Mouse (Mus musculus) CH12.LX (cell line): ENCODE data around the gene Sphk2. TPM values are rescaled to one million over a fixed set of nuclear protein-coding genes. Genes with fewer than 3 reads are reported as not detected.

Experiments used
- DNase-seq: peaks from one replicate; pipeline ENCODE4 v3.0.0-alpha.2; 2013; ENCODE audit errors: extremely low read depth
- H3K27ac ChIP-seq: 2 replicates; pipeline ENCODE4 v1.5.1; 2012; ENCODE audit warnings: low read depth, mild to moderate bottlenecking, control low read depth, moderate library complexity; ENCODE audit not compliant: insufficient read depth
- H3K27me3 ChIP-seq: replicated peaks from 2 replicates; pipeline ENCODE3; 2012; ENCODE audit warnings: inconsistent platforms
- H3K36me3 ChIP-seq, 2 experiments: replicated peaks in 1 of 2; 2 replicates each; pipeline versions ENCODE3 to v1.6.1; 2012; ENCODE audit warnings: inconsistent platforms in 1 of 2, low read length in 1 of 2, mild to moderate bottlenecking in 1 of 2, mixed read lengths in 1 of 2, moderate library complexity in 1 of 2; ENCODE audit not compliant: control insufficient read depth in 1 of 2, insufficient read depth in 1 of 2
- H3K4me1 ChIP-seq, 2 experiments: 2 replicates each; pipeline ENCODE4 v1.6.1; 2012; ENCODE audit warnings: inconsistent platforms in 1 of 2, moderate library complexity in 1 of 2; ENCODE audit not compliant: insufficient read depth in 2 of 2, control insufficient read depth in 1 of 2
- H3K4me2 ChIP-seq: 2 replicates; pipeline ENCODE4 v1.6.1; 2012; ENCODE audit warnings: low read depth, mild to moderate bottlenecking, control low read depth; ENCODE audit not compliant: poor library complexity, insufficient read depth, severe bottlenecking
- H3K4me3 ChIP-seq, 3 experiments: fragments of 150-350 bp in 1 of 3; sonication (generic) in 1 of 3; replicated peaks in 1 of 3; 2 replicates each; pipeline versions ENCODE3 to v1.5.1; 2011 to 2012; ENCODE audit warnings: low read depth in 2 of 3, low read length in 2 of 3, mild to moderate bottlenecking in 2 of 3, moderate library complexity in 2 of 3, control low read depth in 1 of 3, improper control_type of control experiment in 1 of 3, inconsistent platforms in 1 of 3, mixed read lengths in 1 of 3; ENCODE audit not compliant: poor library complexity in 1 of 3
- H3K79me2 ChIP-seq: replicated peaks from 2 replicates; pipeline ENCODE4 v1.6.1; 2012; ENCODE audit warnings: mild to moderate bottlenecking, moderate library complexity; ENCODE audit not compliant: control insufficient read depth, poor library complexity, insufficient read depth, severe bottlenecking; ENCODE audit errors: extremely low read depth
- H3K9ac ChIP-seq: 2 replicates; pipeline ENCODE4 v1.6.1; 2012; ENCODE audit warnings: low read depth, mild to moderate bottlenecking, control low read depth, moderate library complexity; ENCODE audit not compliant: insufficient read depth
- H3K9me3 ChIP-seq: replicated peaks from 2 replicates; pipeline ENCODE3; 2012; ENCODE audit warnings: low read length, inconsistent platforms, mixed read lengths
- BHLHE40 ChIP-seq: IDR thresholded peaks from 2 replicates; pipeline ENCODE4 v1.6.1; 2011; ENCODE audit warnings: mild to moderate bottlenecking, low read depth, low read length, improper control_type of control experiment
- CHD1 ChIP-seq: IDR thresholded peaks from 2 replicates; pipeline ENCODE4 v1.6.1; 2012; ENCODE audit warnings: low read depth, low read length, improper control_type of control experiment, inconsistent platforms
- CHD2 ChIP-seq: IDR thresholded peaks from 2 replicates; pipeline ENCODE4 v1.6.1; 2011; ENCODE audit warnings: low read length, improper control_type of control experiment
- CTCF ChIP-seq, 2 experiments: IDR thresholded peaks in 1 of 2; conservative IDR thresholded peaks in 1 of 2; 2 replicates each; pipeline ENCODE4 v1.5.1; 2011 to 2012; ENCODE audit warnings: low read depth in 2 of 2, low read length in 2 of 2, improper control_type of control experiment in 1 of 2, inconsistent platforms in 1 of 2, mild to moderate bottlenecking in 1 of 2, moderate library complexity in 1 of 2
- E2F4 ChIP-seq: IDR thresholded peaks from 2 replicates; pipeline ENCODE4 v1.6.1; 2011; ENCODE audit warnings: low read depth, low read length, improper control_type of control experiment; ENCODE audit not compliant: insufficient replicate concordance
- GABPA ChIP-seq: IDR thresholded peaks from 2 replicates; pipeline ENCODE4 v1.6.1; 2012; ENCODE audit warnings: low read depth, low read length, improper control_type of control experiment, inconsistent platforms; ENCODE audit not compliant: insufficient replicate concordance
- HCFC1 ChIP-seq: IDR thresholded peaks from 2 replicates; pipeline ENCODE4 v1.6.1; 2012; ENCODE audit warnings: low read depth, mild to moderate bottlenecking, inconsistent platforms, low read length, improper control_type of control experiment
- JUN ChIP-seq: IDR thresholded peaks from 2 replicates; pipeline ENCODE4 v1.6.1; 2011; ENCODE audit warnings: low read depth, mild to moderate bottlenecking, low read length, improper control_type of control experiment, moderate library complexity; ENCODE audit not compliant: insufficient read depth
- MAZ ChIP-seq: IDR thresholded peaks from 2 replicates; pipeline ENCODE4 v1.6.1; 2012; ENCODE audit warnings: low read depth, mild to moderate bottlenecking, inconsistent platforms, low read length, improper control_type of control experiment, moderate library complexity
- MEF2A ChIP-seq: IDR thresholded peaks from 2 replicates; pipeline ENCODE4 v1.6.1; 2014; ENCODE audit warnings: low read depth, mild to moderate bottlenecking, inconsistent platforms, low read length, improper control_type of control experiment, borderline replicate concordance
- MXI1 ChIP-seq: IDR thresholded peaks from 2 replicates; pipeline ENCODE4 v1.6.1; 2011; ENCODE audit warnings: mild to moderate bottlenecking, low read depth, low read length, improper control_type of control experiment
- MYC ChIP-seq: IDR thresholded peaks from 2 replicates; pipeline ENCODE4 v1.6.1; 2011; ENCODE audit warnings: low read depth, mild to moderate bottlenecking, improper control_type of control experiment, low read length
- NELFE ChIP-seq: IDR thresholded peaks from 2 replicates; pipeline ENCODE4 v1.6.1; 2011; ENCODE audit warnings: low read depth, low read length, improper control_type of control experiment
- POLR2AphosphoS2 ChIP-seq: IDR thresholded peaks from 2 replicates; pipeline ENCODE4 v1.6.1; 2011; ENCODE audit warnings: low read depth, low read length, improper control_type of control experiment
- RAD21 ChIP-seq: IDR thresholded peaks from 2 replicates; pipeline ENCODE4 v1.6.1; 2011; ENCODE audit warnings: low read depth, mild to moderate bottlenecking, low read length, improper control_type of control experiment, moderate library complexity
- RCOR1 ChIP-seq: conservative IDR thresholded peaks from 2 replicates; pipeline ENCODE4 v1.6.1; 2012; ENCODE audit warnings: low read depth, mild to moderate bottlenecking, inconsistent platforms, low read length, improper control_type of control experiment
- TCF12 ChIP-seq: IDR thresholded peaks from 2 replicates; pipeline ENCODE4 v1.6.1; 2014; ENCODE audit warnings: low read depth, mild to moderate bottlenecking, inconsistent platforms, low read length, improper control_type of control experiment
- USF1 ChIP-seq: IDR thresholded peaks from 2 replicates; pipeline ENCODE4 v1.6.1; 2014; ENCODE audit warnings: low read depth, mild to moderate bottlenecking, inconsistent platforms, low read length, improper control_type of control experiment
- ZC3H11A ChIP-seq: IDR thresholded peaks from 2 replicates; pipeline ENCODE4 v1.6.1; 2012; ENCODE audit warnings: low read depth, mild to moderate bottlenecking, inconsistent platforms, low read length, improper control_type of control experiment
- ZMIZ1 ChIP-seq: IDR thresholded peaks from 2 replicates; pipeline ENCODE4 v1.6.1; 2012; ENCODE audit warnings: low read depth, mild to moderate bottlenecking, inconsistent platforms, low read length, improper control_type of control experiment
- dilution Hi-C: fragments of 300-500 bp; cut with MboI; formaldehyde crosslinking; loops from 2 replicates; pipeline ENCODE4 v1.14.3; 2020; ENCODE audit warnings: low sequenced_read_pairs; ENCODE audit not compliant: extremely low pct_unique_long_range_greater_than_20kb, extremely low pct_ligation_motif_present
- in situ Hi-C: fragments of 300-500 bp; cut with MboI; formaldehyde crosslinking; loops from 3 replicates; pipeline ENCODE4 v1.14.3; 2019; ENCODE audit warnings: low sequenced_read_pairs, low pct_ligation_motif_present, low pct_unique_long_range_greater_than_20kb, mixed read lengths
- polyA plus RNA-seq: library from polyadenylated mRNA; unstranded; fragments of >175 nt; gene quantifications from 2 replicates; pipeline ENCODE4 v1.2.1, GENCODE M21; 2012; ENCODE audit warnings: low read depth; ENCODE audit not compliant: insufficient read length
- total RNA-seq, 2 experiments: library from RNA; depleted of rRNA; stranded (reverse); fragments of 300-350 nt in 1 of 2; fragments of >200 nt in 1 of 2; gene quantifications; 2 replicates each; pipeline ENCODE4 v1.2.3; 2012 to 2014

Sphk2 gene
- total and polyA plus RNA-seq, 3 experiments: 9.4 to 22.4 (median 16.6) TPM

- Histone ChIP-seq H3K4me2 (peak overlapping the region; percentile 91), H3K4me1 (peaks cover 3 to 60% of the 10 kb centered on the region in 2 experiments; a peak in 3 of 4 replicates), H3K79me2 (no peaks in the 10 kb centered on the region), H3K27ac (peak overlapping the region; percentile 66), H3K9ac (peak overlapping the region; percentile 58; the same call in 1 of the 2 replicates), H3K4me3 (peak overlapping the region; percentile 44 to 55 (median 46)), H3K27me3 (no peaks in the 10 kb centered on the region), H3K36me3 (no peaks in the 10 kb centered on the region), H3K9me3 (no peaks in the 10 kb centered on the region)
- DNase-seq: no peak
- TF ChIP-seq ZMIZ1 (no peak; the same call in 1 of the 2 replicates), RCOR1 (no peak), NELFE (no peak), E2F4 (no peak), MXI1 (no peak), JUN (no peak), TCF12 (no peak), RAD21 (no peak), CHD2 (no peak), MYC (no peak), USF1 (no peak), ZC3H11A (no peak), MAZ (no peak), HCFC1 (no peak), GABPA (no peak), CTCF (conservative IDR thresholded peaks at IDR 0.05 in 1 of 2, IDR thresholded peaks at IDR 0.05 in 1 of 2; ENCODE audit: low read depth in 2 of 2, low read length in 2 of 2) (no peak), POLR2AphosphoS2 (no peak), BHLHE40 (no peak), MEF2A (no peak), CHD1 (no peak)
- dilution Hi-C loops (no loop called here), in situ Hi-C loops (no loop called here)
These were observed 14.2 kb downstream of the Sphk2 start for GRCm38 (mm10) chr7:45703521-45704033.
